Mouse (Mus musculus): ENCODE data around the gene S100a3. TPM values are rescaled to one million over a fixed set of nuclear protein-coding genes. Genes with fewer than 3 reads are reported as not detected.

The S100a3 gene
- polyA plus RNA-seq, 1 experiment from 2014 or later, result not detected

DNA sequence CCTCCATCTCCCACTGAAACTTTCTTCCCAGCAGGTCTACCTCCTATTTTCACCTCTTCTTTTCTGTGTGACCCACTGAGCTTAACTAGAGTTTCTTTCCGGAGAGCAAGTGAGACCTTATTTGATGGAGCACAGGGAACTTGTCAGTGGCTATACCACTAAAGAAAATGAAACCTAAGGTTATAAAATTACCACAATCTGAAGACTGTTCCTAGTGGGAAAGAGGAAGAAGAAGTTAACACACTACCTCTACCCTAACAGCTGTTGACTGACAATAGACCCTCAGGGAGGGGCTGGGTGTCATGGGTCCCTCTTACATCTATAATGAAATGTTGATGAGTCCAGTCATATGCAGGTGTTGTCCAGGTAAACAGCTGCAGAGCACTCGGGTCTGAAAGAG lies 71.6 kb downstream of the S100a3 start:
- H3K27me3 ChIP-seq, result no peaks in the 10 kb centered on the region
- no peaks in the 10 kb centered on the region for H3K9me3 ChIP-seq
- WGBS, result 84% methylated on average over 2 of the region's 2 CpGs
- no peak overlapping the region for H3K4me3 ChIP-seq
- no peaks in the 10 kb centered on the region for H3K36me3 ChIP-seq
- no peak overlapping the region for H3K9ac ChIP-seq
- H3K4me1 ChIP-seq, result no peaks in the 10 kb centered on the region
- no peak overlapping the region for H3K27ac ChIP-seq
- no peak for ATAC-seq (ENCODE audit: insufficient number of reproducible peaks, insufficient read depth, low FRiP score, low TSS enrichment)
- H3K4me2 ChIP-seq (replicated peaks), result no peak overlapping the region

GRCm38 (mm10) chr3:90638511-90639275 lies 78.3 kb downstream of the S100a3 start:
- no peaks in the 10 kb centered on the region for H3K4me1 ChIP-seq
- no peak overlapping the region for H3K27ac ChIP-seq
- H3K9ac ChIP-seq, result no peak overlapping the region
- 70% methylated on average over 1 of the region's 1 CpGs for WGBS
- no peak overlapping the region for H3K4me3 ChIP-seq
- no peak for ATAC-seq (ENCODE audit: insufficient number of reproducible peaks, insufficient read depth, low FRiP score, low TSS enrichment)
- no peak overlapping the region for H3K4me2 ChIP-seq (replicated peaks)
- H3K27me3 ChIP-seq, result no peaks in the 10 kb centered on the region
- no peaks in the 10 kb centered on the region for H3K9me3 ChIP-seq
- H3K36me3 ChIP-seq, result no peaks in the 10 kb centered on the region

GRCm38 (mm10) chr3:90639511-90640154 lies 79.3 kb downstream of the S100a3 start:
- no peak overlapping the region for H3K27ac ChIP-seq
- H3K4me1 ChIP-seq, result no peaks in the 10 kb centered on the region
- no peaks in the 10 kb centered on the region for H3K9me3 ChIP-seq
- WGBS, result 53% methylated on average over 7 of the region's 7 CpGs
- H3K36me3 ChIP-seq, result no peaks in the 10 kb centered on the region
- H3K4me3 ChIP-seq, result no peak overlapping the region
- ATAC-seq (ENCODE audit: insufficient number of reproducible peaks, insufficient read depth, low FRiP score, low TSS enrichment), result no peak
- no peaks in the 10 kb centered on the region for H3K27me3 ChIP-seq
- H3K9ac ChIP-seq, result no peak overlapping the region
- no peak overlapping the region for H3K4me2 ChIP-seq (replicated peaks)

DNA sequence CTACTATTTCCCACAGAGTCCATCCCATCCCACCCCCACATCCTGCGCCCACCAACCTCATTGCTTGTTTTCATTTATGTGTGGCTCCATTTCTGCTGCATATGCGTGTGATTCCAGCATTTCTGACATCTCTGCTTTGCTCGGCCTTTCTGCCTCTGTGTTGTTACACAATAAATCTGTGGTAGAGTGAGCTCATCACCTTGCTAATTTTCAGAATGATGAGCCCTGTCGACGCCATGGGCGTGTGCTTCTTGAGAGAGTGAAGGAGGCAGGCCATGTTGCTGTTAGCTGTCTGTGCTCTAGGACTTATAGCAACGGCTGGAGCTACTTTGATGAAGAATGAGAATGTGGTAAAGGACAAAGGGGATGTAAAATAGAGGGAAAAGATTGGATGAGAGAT lies 80.6 kb downstream of the S100a3 start:
- H3K27me3 ChIP-seq, result no peaks in the 10 kb centered on the region
- no peaks in the 10 kb centered on the region for H3K4me1 ChIP-seq
- ATAC-seq (ENCODE audit: insufficient number of reproducible peaks, insufficient read depth, low FRiP score, low TSS enrichment), result no peak
- WGBS, result 82% methylated on average over 7 of the region's 7 CpGs
- no peaks in the 10 kb centered on the region for H3K36me3 ChIP-seq
- no peak overlapping the region for H3K9ac ChIP-seq
- H3K4me3 ChIP-seq, result no peak overlapping the region
- H3K27ac ChIP-seq, result no peak overlapping the region
- H3K9me3 ChIP-seq, result no peaks in the 10 kb centered on the region
- no peak overlapping the region for H3K4me2 ChIP-seq (replicated peaks)

DNA sequence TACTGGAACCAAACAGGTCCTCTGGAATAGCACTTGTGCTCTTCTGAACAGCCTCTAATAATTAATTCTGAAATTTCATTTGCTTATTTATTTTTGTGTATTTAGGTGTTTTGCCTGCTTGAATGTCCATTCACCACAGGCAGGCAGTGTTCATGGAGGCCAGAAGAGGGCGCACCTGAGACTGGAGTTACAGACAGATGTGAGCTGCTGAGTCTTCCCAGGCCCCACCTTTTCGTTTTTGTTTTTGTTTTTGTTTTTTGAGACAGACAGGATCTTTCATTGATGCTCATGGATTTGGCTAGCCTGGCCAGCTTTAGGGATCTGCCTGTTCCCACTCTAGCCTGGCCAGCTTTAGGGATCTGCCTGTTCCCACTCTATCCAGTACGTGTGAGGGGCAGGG lies 83.8 kb downstream of the S100a3 start:
- no peaks in the 10 kb centered on the region for H3K4me1 ChIP-seq
- no peak overlapping the region for H3K27ac ChIP-seq
- ATAC-seq (ENCODE audit: insufficient number of reproducible peaks, insufficient read depth, low FRiP score, low TSS enrichment), result no peak
- no peak overlapping the region for H3K4me3 ChIP-seq
- WGBS, result 47% methylated on average over 3 of the region's 3 CpGs
- no peak overlapping the region for H3K9ac ChIP-seq
- H3K4me2 ChIP-seq (replicated peaks), result no peak overlapping the region
- no peaks in the 10 kb centered on the region for H3K36me3 ChIP-seq
- H3K27me3 ChIP-seq, result no peaks in the 10 kb centered on the region
- H3K9me3 ChIP-seq, result no peaks in the 10 kb centered on the region

DNA sequence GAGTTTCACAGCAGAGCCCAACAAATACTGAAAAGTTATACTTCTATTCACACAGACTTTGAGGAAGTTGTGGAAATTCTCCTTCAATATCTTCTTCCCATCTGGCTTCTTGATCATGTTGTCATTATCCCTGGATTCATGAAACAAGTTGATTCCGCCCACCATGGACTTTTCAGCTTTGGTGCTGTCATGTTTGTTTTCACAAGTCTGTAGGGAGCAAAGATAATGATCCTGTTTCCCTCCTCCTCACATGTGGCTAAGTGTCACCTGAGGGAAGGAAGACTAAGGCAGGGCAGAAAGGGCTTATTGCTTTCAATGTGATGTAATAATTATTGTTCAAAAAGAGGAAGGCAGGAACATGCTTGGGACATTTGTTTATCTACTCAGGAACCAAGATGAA lies 86.9 kb downstream of the S100a3 start:
- 74% methylated on average over 1 of the region's 1 CpGs for WGBS
- H3K27ac ChIP-seq, result no peak overlapping the region
- H3K4me2 ChIP-seq (replicated peaks), result no peak overlapping the region
- H3K4me3 ChIP-seq, result no peak overlapping the region
- H3K4me1 ChIP-seq, result no peaks in the 10 kb centered on the region
- H3K27me3 ChIP-seq, result no peaks in the 10 kb centered on the region
- H3K9me3 ChIP-seq, result no peaks in the 10 kb centered on the region
- no peak overlapping the region for H3K9ac ChIP-seq
- no peak for ATAC-seq (ENCODE audit: insufficient number of reproducible peaks, insufficient read depth, low FRiP score, low TSS enrichment)
- no peaks in the 10 kb centered on the region for H3K36me3 ChIP-seq

GRCm38 (mm10) chr3:90648981-90649380 lies 88.6 kb downstream of the S100a3 start:
- Histone ChIP-seq H3K36me3 (no peaks in the 10 kb centered on the region), H3K4me3 (no peak overlapping the region), H3K4me1 (no peaks in the 10 kb centered on the region), H3K27me3 (no peaks in the 10 kb centered on the region), H3K9me3 (no peaks in the 10 kb centered on the region), H3K9ac (no peak overlapping the region), H3K4me2 (replicated peaks) (no peak overlapping the region), H3K27ac (no peak overlapping the region)
- no peak for ATAC-seq (ENCODE audit: insufficient number of reproducible peaks, insufficient read depth, low FRiP score, low TSS enrichment)

- Histone ChIP-seq H3K27me3 (no peaks in the 10 kb centered on the region), H3K9me3 (no peaks in the 10 kb centered on the region), H3K36me3 (no peaks in the 10 kb centered on the region), H3K4me3 (no peak overlapping the region), H3K4me2 (replicated peaks) (no peak overlapping the region), H3K27ac (no peak overlapping the region), H3K9ac (no peak overlapping the region), H3K4me1 (no peaks in the 10 kb centered on the region)
- no peak for ATAC-seq (ENCODE audit: insufficient number of reproducible peaks, insufficient read depth, low FRiP score, low TSS enrichment)
- whole genome bisulfite sequencing, result 88% methylated on average over 2 of the region's 2 CpGs
Observed at GRCm38 (mm10) chr3:90649832-90650231, 89.5 kb downstream of the S100a3 start.

Other genes starting within 250 kb of the S100a3 start
- 42.8 and 44.8 TPM in 2 replicates for gene Slc27a3, start 170.6 kb upstream of the S100a3 start, polyA plus RNA-seq (2016; fragmentation: Nextera tagmentation; extraction: Ambion mirVana)
- 43.6 and 45.2 TPM in 2 replicates for gene Ints3, start 127.0 kb upstream of the S100a3 start, polyA plus RNA-seq (2016; fragmentation: Nextera tagmentation; extraction: Ambion mirVana)
- 4.0 and 5.0 TPM in 2 replicates for gene Npr1, start 94.7 kb upstream of the S100a3 start, polyA plus RNA-seq (2016; fragmentation: Nextera tagmentation; extraction: Ambion mirVana)
- gene Ilf2, start 84.5 kb upstream of the S100a3 start, polyA plus RNA-seq (2016; fragmentation: Nextera tagmentation; extraction: Ambion mirVana), result 301 and 311 TPM in 2 replicates
- 74.0 and 76.3 TPM in 2 replicates for gene Snapin, start 69.5 kb upstream of the S100a3 start, polyA plus RNA-seq (2016; fragmentation: Nextera tagmentation; extraction: Ambion mirVana)
- gene Chtop, start 51.1 kb upstream of the S100a3 start, polyA plus RNA-seq (2016; fragmentation: Nextera tagmentation; extraction: Ambion mirVana), result 197 and 209 TPM in 2 replicates
- 10.3 and 11.2 TPM in 2 replicates for gene S100a1, start 46.2 kb upstream of the S100a3 start, polyA plus RNA-seq (2016; fragmentation: Nextera tagmentation; extraction: Ambion mirVana)
- 15.0 and 17.4 TPM in 2 replicates for gene S100a13, start 46.1 kb upstream of the S100a3 start, polyA plus RNA-seq (2016; fragmentation: Nextera tagmentation; extraction: Ambion mirVana)
- gene S100a14, start 33.7 kb upstream of the S100a3 start, polyA plus RNA-seq (2016; fragmentation: Nextera tagmentation; extraction: Ambion mirVana), result 1.5 and 2.2 TPM in 2 replicates
- gene S100a16, start 23.3 kb upstream of the S100a3 start, polyA plus RNA-seq (2016; fragmentation: Nextera tagmentation; extraction: Ambion mirVana), result 56.1 and 58.0 TPM in 2 replicates
- not detected in 2 replicates for gene S100a2, start 29.7 kb downstream of the S100a3 start, polyA plus RNA-seq (2016; fragmentation: Nextera tagmentation; extraction: Ambion mirVana)
- not detected in 2 replicates for gene Gm42674, start 41.3 kb downstream of the S100a3 start, polyA plus RNA-seq (2016; fragmentation: Nextera tagmentation; extraction: Ambion mirVana)
- gene S100a4, start 43.2 kb downstream of the S100a3 start, polyA plus RNA-seq (2016; fragmentation: Nextera tagmentation; extraction: Ambion mirVana), result 4.0 and 7.2 TPM in 2 replicates
- 0.85 and 0.91 TPM in 2 replicates for gene S100a5, start 47.9 kb downstream of the S100a3 start, polyA plus RNA-seq (2016; fragmentation: Nextera tagmentation; extraction: Ambion mirVana)
- 37.8 and 42.0 TPM in 2 replicates for gene S100a6, start 52.3 kb downstream of the S100a3 start, polyA plus RNA-seq (2016; fragmentation: Nextera tagmentation; extraction: Ambion mirVana)
- gene S100a7a, start 93.4 kb downstream of the S100a3 start, polyA plus RNA-seq (2016; fragmentation: Nextera tagmentation; extraction: Ambion mirVana), result 0.13 and 0.36 TPM in 2 replicates
- 16.8 and 18.3 TPM in 2 replicates for gene S100a8, start 108.4 kb downstream of the S100a3 start, polyA plus RNA-seq (2016; fragmentation: Nextera tagmentation; extraction: Ambion mirVana)
- 8.6 and 11.9 TPM in 2 replicates for gene S100a9, start 135.1 kb downstream of the S100a3 start, polyA plus RNA-seq (2016; fragmentation: Nextera tagmentation; extraction: Ambion mirVana)
- gene Pglyrp4, start 166.3 kb downstream of the S100a3 start, polyA plus RNA-seq (2016; fragmentation: Nextera tagmentation; extraction: Ambion mirVana), result not detected in 2 replicates
- not detected in 2 replicates for gene Gm5849, start 217.3 kb downstream of the S100a3 start, polyA plus RNA-seq (2016; fragmentation: Nextera tagmentation; extraction: Ambion mirVana)

Measured in embryonic facial prominence, embryonic 12.5 days (tissue).